Mouse (Mus musculus) limb, embryonic 11.5 days (tissue): ENCODE measurements at regions not wholly inside any gene's neighbourhood (a gene's known extent, or its start where the extent isn't known, plus 50 kb on each side); places are given as distances from the start of the nearest gene placed in this dataset.

Experiments
- ATAC-seq: fragments of 200-750 bp; cut with Nextera tagmentation; 2 replicates; pipeline ENCODE4 v1.8.0; 2017; ENCODE audit warnings: low read depth; ENCODE audit not compliant: insufficient number of reproducible peaks, low FRiP score, low TSS enrichment
- DNase-seq: peaks from one replicate; pipeline ENCODE4 v3.0.0-alpha.2; 2015; ENCODE audit warnings: low spot score
- H3K27ac ChIP-seq: fragments of 300-500 bp; sonication (generic); replicated peaks from 2 replicates; pipeline ENCODE4 v1.5.1; 2014; ENCODE audit warnings: low read depth, mild to moderate bottlenecking, low read length
- H3K27me3 ChIP-seq: fragments of 300-500 bp; sonication (generic); 2 replicates; pipeline ENCODE4 v1.6.1; 2014; ENCODE audit warnings: mild to moderate bottlenecking, low read length, mixed read lengths; ENCODE audit not compliant: control insufficient read depth, insufficient read depth
- H3K36me3 ChIP-seq: fragments of 300-500 bp; sonication (generic); 2 replicates; pipeline ENCODE4 v1.6.1; 2014; ENCODE audit warnings: mild to moderate bottlenecking, low read length, moderate library complexity, mixed read lengths; ENCODE audit not compliant: control insufficient read depth, insufficient read depth
- H3K4me1 ChIP-seq: fragments of 300-500 bp; sonication (generic); 2 replicates; pipeline ENCODE4 v1.6.1; 2014; ENCODE audit warnings: low read length, mixed read lengths; ENCODE audit not compliant: control insufficient read depth, insufficient read depth
- H3K4me2 ChIP-seq: fragments of 300-500 bp; sonication (generic); 2 replicates; pipeline ENCODE4 v1.6.1; 2014; ENCODE audit warnings: low read depth, mild to moderate bottlenecking, moderate library complexity; ENCODE audit not compliant: severe bottlenecking
- H3K4me3 ChIP-seq: fragments of 300-500 bp; sonication (generic); 2 replicates; pipeline ENCODE4 v1.5.1; 2014; ENCODE audit warnings: low read depth, low read length
- H3K9ac ChIP-seq: fragments of 300-500 bp; sonication (generic); 2 replicates; pipeline ENCODE4 v1.6.1; 2014; ENCODE audit warnings: mild to moderate bottlenecking, low read length
- H3K9me3 ChIP-seq: fragments of 300-500 bp; sonication (generic); 2 replicates; pipeline ENCODE4 v1.6.1; 2016; ENCODE audit warnings: low read length; ENCODE audit not compliant: control insufficient read depth
- WGBS: fragments of 180-500 bp; shearing (Covaris S2); extraction: QIAGEN DNeasy Blood & Tissue Kit; methylation state at CpG from one replicate; pipeline ENCODE4 v1.1.7; 2014; 5-methylcytosine and 5-hydroxymethylcytosine counted together

DNA sequence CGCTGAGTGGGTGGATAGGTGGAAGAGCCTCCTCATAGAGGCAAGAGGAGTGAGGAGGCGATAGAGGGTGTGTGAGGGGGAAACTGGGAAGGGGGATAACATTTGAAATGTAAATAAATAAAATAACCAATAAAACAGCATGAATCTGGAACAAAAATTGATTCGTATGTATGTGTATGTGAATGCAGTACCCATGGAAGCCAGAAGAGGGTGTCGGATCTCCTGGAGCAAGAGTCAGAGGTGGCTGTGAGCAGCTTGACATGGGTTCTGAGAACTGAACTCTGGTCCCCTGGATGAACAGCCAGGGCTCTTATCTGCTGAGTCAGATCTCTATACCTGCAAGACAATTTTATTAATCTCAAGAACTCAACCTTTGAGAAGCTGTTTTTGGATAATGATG lies 81.4 kb downstream of the Tfap2b start:
- no peak overlapping the region for H3K27ac ChIP-seq
- H3K9me3 ChIP-seq, result no peaks in the 10 kb centered on the region
- no peaks in the 10 kb centered on the region for H3K27me3 ChIP-seq
- no peak overlapping the region for H3K9ac ChIP-seq
- H3K4me2 ChIP-seq, result no peak overlapping the region
- WGBS, result 77% methylated on average over 4 of the region's 4 CpGs
- no peak for DNase-seq
- no peak for ATAC-seq
- no peaks in the 10 kb centered on the region for H3K4me1 ChIP-seq
- H3K4me3 ChIP-seq, result no peak overlapping the region
- H3K36me3 ChIP-seq, result no peaks in the 10 kb centered on the region

DNA sequence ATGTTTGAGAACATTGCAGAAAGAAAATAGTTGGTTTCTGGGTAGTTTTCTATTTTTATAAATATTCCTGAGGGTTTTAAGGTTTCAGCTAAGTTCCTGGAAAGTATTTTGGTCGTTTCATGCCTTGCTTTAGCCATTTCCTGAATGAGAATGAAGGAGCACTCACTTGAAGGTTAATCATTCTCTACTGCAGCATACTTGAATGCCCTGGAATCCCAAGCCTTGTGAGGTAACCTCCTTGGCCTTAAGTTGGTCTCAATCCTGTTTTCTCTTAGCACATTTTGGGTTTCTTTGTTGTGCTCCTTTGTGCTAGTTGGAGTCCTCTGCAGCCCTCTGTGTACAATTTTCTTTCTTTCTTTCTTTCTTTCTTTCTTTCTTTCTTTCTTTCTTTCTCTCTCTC lies 112.9 kb downstream of the Tfap2b start:
- no peak for DNase-seq
- H3K36me3 ChIP-seq, result no peaks in the 10 kb centered on the region
- 51% methylated on average over 1 of the region's 1 CpGs for WGBS
- no peak overlapping the region for H3K4me2 ChIP-seq
- H3K4me3 ChIP-seq, result no peak overlapping the region
- H3K27me3 ChIP-seq, result no peaks in the 10 kb centered on the region
- ATAC-seq, result no peak
- H3K4me1 ChIP-seq, result no peaks in the 10 kb centered on the region
- H3K9ac ChIP-seq, result no peak overlapping the region
- H3K9me3 ChIP-seq, result no peaks in the 10 kb centered on the region
- H3K27ac ChIP-seq, result no peak overlapping the region

DNA sequence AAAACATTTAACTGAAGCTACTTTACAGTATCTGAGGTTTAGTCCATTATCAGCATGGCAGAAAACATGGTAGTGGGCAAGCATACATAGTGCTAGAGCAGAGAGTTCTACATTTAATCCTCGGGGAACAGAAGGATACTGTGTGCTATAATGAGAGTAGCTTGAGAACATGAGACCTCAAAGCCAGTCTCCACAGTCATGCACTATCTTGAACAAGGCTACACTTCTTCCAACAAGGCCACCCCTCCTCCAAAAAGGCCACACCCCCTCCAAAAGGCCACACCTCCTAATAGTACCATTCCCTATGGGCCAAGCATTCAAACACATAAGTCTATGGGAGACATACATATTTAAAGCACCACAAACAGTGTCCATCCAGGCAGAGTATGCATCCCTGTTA lies 127.3 kb downstream of the Tfap2b start:
- ATAC-seq, result 0 out of 2 replicates have a peak, but pooled peaks have one; percentile 56
- Histone ChIP-seq H3K9ac (no peak overlapping the region), H3K36me3 (no peaks in the 10 kb centered on the region), H3K27ac (no peak overlapping the region), H3K27me3 (no peaks in the 10 kb centered on the region), H3K4me3 (no peak overlapping the region), H3K4me2 (no peak overlapping the region), H3K4me1 (0 out of 2 replicates have a peak, but pooled peaks cover 6% of the 10 kb centered on the region), H3K9me3 (no peaks in the 10 kb centered on the region)
- no peak for DNase-seq
- WGBS, result 100% methylated on average over 1 of the region's 1 CpGs

DNA sequence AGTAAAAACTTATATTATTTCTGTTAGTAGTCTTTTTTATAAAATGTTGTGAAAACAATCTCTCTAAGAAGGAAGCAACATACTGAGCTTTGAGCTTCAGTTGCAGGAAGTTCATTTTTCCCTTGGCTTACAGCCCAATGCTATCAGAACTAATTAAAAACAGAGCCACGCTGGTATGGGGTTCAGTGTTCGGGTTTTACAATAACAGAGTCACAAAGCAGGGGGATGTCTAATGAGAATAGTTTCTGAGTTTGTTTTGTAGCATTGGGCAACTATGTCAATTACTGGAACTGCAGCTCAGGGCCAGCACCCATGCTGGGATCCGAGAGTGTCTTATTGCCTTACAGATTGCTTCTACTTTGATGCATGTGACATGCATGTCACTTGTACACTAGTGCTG lies 128.5 kb downstream of the Tfap2b start:
- Histone ChIP-seq H3K9me3 (no peaks in the 10 kb centered on the region), H3K36me3 (no peaks in the 10 kb centered on the region), H3K4me3 (no peak overlapping the region), H3K4me2 (no peak overlapping the region), H3K4me1 (0 out of 2 replicates have a peak, but pooled peaks cover 6% of the 10 kb centered on the region), H3K27ac (no peak overlapping the region), H3K27me3 (no peaks in the 10 kb centered on the region), H3K9ac (no peak overlapping the region)
- WGBS, result 23% methylated on average over 3 of the region's 3 CpGs
- ATAC-seq (no peak), DNase-seq (peak; percentile 27)

DNA sequence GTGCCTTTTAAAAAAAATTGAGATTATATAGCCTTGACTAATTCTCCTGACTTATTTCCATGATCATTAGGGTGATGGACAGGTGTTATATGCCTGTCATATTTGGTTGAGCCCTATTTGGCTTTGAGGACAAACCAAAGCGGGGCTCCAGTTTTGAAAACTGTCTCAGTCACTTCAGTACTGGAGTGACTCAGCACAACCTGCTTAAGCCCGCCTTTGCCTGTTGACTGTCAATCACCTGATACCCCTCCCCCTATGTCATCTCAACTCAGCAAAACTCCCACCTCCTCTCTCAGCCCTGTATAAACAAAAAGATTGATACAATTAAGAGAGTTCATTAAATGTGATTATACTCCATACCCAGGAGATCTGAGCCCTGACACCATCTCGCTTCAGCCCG lies 135.7 kb downstream of the Tfap2b start:
- Histone ChIP-seq H3K27ac (no peak overlapping the region), H3K9ac (no peak overlapping the region), H3K27me3 (no peaks in the 10 kb centered on the region), H3K4me3 (no peak overlapping the region), H3K4me1 (no peaks in the 10 kb centered on the region), H3K4me2 (no peak overlapping the region), H3K9me3 (no peaks in the 10 kb centered on the region), H3K36me3 (no peaks in the 10 kb centered on the region)
- ATAC-seq, result no peak
- WGBS, result 85% methylated on average over 4 of the region's 4 CpGs
- DNase-seq, result no peak

DNA sequence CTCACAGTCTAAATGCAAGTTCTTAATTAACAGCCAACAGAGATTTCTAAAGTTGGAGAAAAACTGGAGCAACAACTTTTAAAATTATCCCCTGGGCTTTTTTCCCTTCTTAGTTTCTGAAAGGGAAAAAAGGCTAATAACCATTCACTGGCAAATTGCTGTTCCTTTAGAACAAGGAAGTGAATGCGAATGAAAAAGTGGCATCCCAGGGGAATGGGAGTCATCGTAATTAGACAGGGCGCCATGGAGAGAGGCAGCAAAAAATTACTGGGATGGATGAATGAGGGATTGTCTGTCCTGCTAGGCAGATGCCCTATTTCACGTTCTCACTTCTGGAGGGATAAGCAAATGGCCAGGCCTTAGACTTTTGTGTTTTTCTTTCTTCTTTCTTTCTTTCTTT lies 141.8 kb downstream of the Tfap2b start:
- no peak for DNase-seq
- 77% methylated on average over 4 of the region's 4 CpGs for WGBS
- H3K27ac ChIP-seq, result no peak overlapping the region
- no peak overlapping the region for H3K9ac ChIP-seq
- H3K36me3 ChIP-seq, result no peaks in the 10 kb centered on the region
- no peaks in the 10 kb centered on the region for H3K27me3 ChIP-seq
- ATAC-seq, result no peak
- H3K4me3 ChIP-seq, result no peak overlapping the region
- no peaks in the 10 kb centered on the region for H3K9me3 ChIP-seq
- no peak overlapping the region for H3K4me2 ChIP-seq
- no peaks in the 10 kb centered on the region for H3K4me1 ChIP-seq

DNA sequence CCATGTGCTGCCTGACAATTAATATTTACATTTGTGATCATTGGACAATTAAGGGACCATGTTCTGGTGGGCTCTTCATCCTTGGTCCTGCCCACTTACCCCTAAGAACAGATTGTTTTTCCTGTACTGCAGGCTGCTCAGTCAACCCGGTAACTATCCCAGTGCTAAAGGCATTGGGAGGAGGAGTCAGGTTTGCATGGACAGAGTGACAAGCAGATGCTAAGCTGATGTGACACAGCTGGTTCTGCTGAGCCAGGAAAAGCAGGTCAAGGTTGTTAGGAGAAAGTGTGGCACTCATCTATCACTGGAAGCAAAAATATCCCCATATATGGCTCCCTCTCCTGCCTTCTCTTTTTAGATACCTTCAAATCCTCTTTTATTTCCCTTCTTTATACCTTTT lies 176.1 kb downstream of the Tfap2b start:
- WGBS, result 48% methylated on average over 1 of the region's 1 CpGs
- Histone ChIP-seq H3K4me1 (no peaks in the 10 kb centered on the region), H3K27me3 (no peaks in the 10 kb centered on the region), H3K36me3 (no peaks in the 10 kb centered on the region), H3K4me3 (no peak overlapping the region), H3K27ac (no peak overlapping the region), H3K4me2 (no peak overlapping the region), H3K9ac (no peak overlapping the region), H3K9me3 (no peaks in the 10 kb centered on the region)
- ATAC-seq (no peak), DNase-seq (no peak)

DNA sequence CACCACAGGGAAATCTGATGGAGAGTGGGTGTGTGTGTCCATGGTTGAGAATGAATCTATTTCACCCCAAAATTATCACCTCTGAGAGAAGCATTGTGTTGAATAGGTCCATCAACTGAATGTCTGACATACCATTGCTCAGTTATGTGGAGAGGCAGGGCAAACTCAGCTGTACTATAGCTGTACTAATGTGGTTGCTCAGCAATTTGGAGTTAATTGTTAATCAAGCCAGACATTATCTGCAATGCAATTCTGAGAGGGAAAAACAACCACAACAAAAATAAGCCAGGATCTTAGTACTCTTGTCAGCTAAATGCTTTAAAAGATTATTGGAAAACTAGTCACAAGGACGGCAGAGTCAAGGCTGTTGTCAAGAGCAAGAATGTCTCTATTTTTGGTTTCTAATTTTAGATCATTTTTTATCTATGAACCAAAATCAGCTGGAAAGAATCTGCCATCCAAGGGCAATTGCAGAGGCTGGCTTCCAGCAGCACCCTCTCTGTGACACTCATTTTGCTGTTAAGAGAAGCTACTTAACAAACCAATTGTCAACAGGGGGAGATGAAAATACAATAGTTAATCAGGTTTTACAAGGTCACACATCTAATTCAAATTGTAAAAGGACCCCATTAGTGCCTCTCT lies 180.3 kb downstream of the Tfap2b start:
- no peak overlapping the region for H3K9ac ChIP-seq
- no peak for DNase-seq
- H3K27me3 ChIP-seq, result no peaks in the 10 kb centered on the region
- no peaks in the 10 kb centered on the region for H3K4me1 ChIP-seq
- no peak overlapping the region for H3K27ac ChIP-seq
- no peaks in the 10 kb centered on the region for H3K36me3 ChIP-seq
- ATAC-seq, result no peak
- no peak overlapping the region for H3K4me3 ChIP-seq
- no peak overlapping the region for H3K4me2 ChIP-seq
- 65% methylated on average over 1 of the region's 1 CpGs for WGBS
- no peaks in the 10 kb centered on the region for H3K9me3 ChIP-seq

DNA sequence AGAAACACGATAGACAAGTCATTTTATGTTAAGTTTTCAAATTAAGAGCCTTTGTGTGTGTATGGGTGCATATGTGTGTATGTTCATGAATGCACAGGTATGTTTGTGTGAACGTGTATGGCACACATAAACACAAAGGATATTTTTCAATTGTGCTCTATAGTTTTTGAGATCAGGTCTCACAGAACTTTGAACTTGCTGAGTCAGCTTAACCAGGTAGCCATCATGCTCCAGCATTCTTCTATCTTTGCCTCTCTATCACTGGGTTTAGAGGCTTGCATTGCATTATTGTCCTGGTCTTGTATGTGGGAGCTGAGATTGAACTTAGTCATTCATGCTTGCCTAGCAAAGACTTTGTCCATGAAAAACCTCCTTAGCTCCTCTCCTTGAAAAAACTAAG lies 198.8 kb downstream of the Tfap2b start:
- no peaks in the 10 kb centered on the region for H3K27me3 ChIP-seq
- no peaks in the 10 kb centered on the region for H3K9me3 ChIP-seq
- H3K4me2 ChIP-seq, result no peak overlapping the region
- no peaks in the 10 kb centered on the region for H3K4me1 ChIP-seq
- no peak overlapping the region for H3K27ac ChIP-seq
- DNase-seq, result no peak
- no peaks in the 10 kb centered on the region for H3K36me3 ChIP-seq
- 71% methylated on average over 2 of the region's 2 CpGs for WGBS
- ATAC-seq, result no peak
- H3K4me3 ChIP-seq, result no peak overlapping the region
- H3K9ac ChIP-seq, result no peak overlapping the region
